Mouse (Mus musculus) heart, adult 2 months (tissue): ENCODE data around the gene Prdm12. TPM values are rescaled to one million over a fixed set of nuclear protein-coding genes. Genes with fewer than 3 reads are reported as not detected.

Experiments
- DNase-seq, 2 experiments: peaks; one replicate each; pipeline ENCODE4 v3.0.0; 2021
- H3K27ac ChIP-seq: fragments of 200-600 bp; 2 replicates; pipeline ENCODE4 v1.8.1; 2022
- H3K27me3 ChIP-seq: fragments of 200-500 bp; 2 replicates; pipeline ENCODE4 v1.6.1; 2012; ENCODE audit warnings: mild to moderate bottlenecking, low read length, inconsistent platforms, mixed read lengths; ENCODE audit not compliant: control insufficient read depth, insufficient read depth
- H3K36me3 ChIP-seq: fragments of 200-500 bp; 2 replicates; pipeline ENCODE4 v1.6.1; 2012; ENCODE audit warnings: low read length, inconsistent platforms; ENCODE audit not compliant: control insufficient read depth, insufficient read depth
- H3K4me1 ChIP-seq: fragments of 200-500 bp; 2 replicates; pipeline ENCODE4 v1.6.1; 2011; ENCODE audit warnings: low read length; ENCODE audit not compliant: control insufficient read depth, insufficient read depth
- H3K4me3 ChIP-seq: fragments of 200-600 bp; 2 replicates; pipeline ENCODE4 v1.8.1; 2022
- H3K79me2 ChIP-seq: fragments of 200-500 bp; replicated peaks from 2 replicates; pipeline ENCODE4 v1.6.1; 2012; ENCODE audit warnings: mild to moderate bottlenecking, inconsistent platforms, low read length, moderate library complexity, mixed read lengths; ENCODE audit not compliant: control insufficient read depth, insufficient read depth
- H3K9ac ChIP-seq: fragments of 200-500 bp; 2 replicates; pipeline ENCODE4 v1.6.1; 2012; ENCODE audit warnings: low read depth, mild to moderate bottlenecking, control low read depth, inconsistent platforms, low read length, mixed read lengths
- CTCF ChIP-seq: fragments of 200-600 bp; IDR thresholded peaks from 2 replicates; pipeline ENCODE4 v1.8.1; 2022; ENCODE audit warnings: antibody characterized with exemption, mild to moderate bottlenecking, moderate library complexity
- EP300 ChIP-seq: fragments of 200-500 bp; IDR thresholded peaks from 2 replicates; pipeline ENCODE4 v1.6.1; 2011; ENCODE audit warnings: low read depth, low read length, control low read depth; ENCODE audit not compliant: insufficient read depth
- POLR2A ChIP-seq: fragments of 200-500 bp; IDR thresholded peaks from 2 replicates; pipeline ENCODE4 v1.6.1; 2011; ENCODE audit warnings: mild to moderate bottlenecking, low read depth, low read length, control low read depth; ENCODE audit not compliant: insufficient read depth
- WGBS: fragments of 180-500 bp; shearing (Covaris S2); methylation state at CpG from one replicate; pipeline ENCODE4 v1.1.7; 2018; 5-methylcytosine and 5-hydroxymethylcytosine counted together
- intact Hi-C: fragments of 180-260 bp; cut with DNase I; formaldehyde crosslinking; loops from one replicate; pipeline ENCODE4 v1.15.1; 2025
- long read RNA-seq: library from polyadenylated mRNA; stranded (forward); transcript quantifications from one replicate; pipeline ENCODE4 v2.0.0, GENCODE M21; 2021
- polyA plus RNA-seq: library from polyadenylated mRNA; depleted of rRNA; stranded (reverse); fragments of >200 nt; gene quantifications from 2 replicates; pipeline ENCODE4 v1.2.3, GENCODE M21; 2012; rRNA removed
- total RNA-seq, 2 experiments: library from RNA; stranded (reverse); gene quantifications; 2 replicates each; pipeline ENCODE4 v1.2.3; 2021

Gene Prdm12
- total RNA-seq (not detected), polyA plus RNA-seq (not detected in 2 replicates)
- long read RNA-seq, result 0 reads

DNA sequence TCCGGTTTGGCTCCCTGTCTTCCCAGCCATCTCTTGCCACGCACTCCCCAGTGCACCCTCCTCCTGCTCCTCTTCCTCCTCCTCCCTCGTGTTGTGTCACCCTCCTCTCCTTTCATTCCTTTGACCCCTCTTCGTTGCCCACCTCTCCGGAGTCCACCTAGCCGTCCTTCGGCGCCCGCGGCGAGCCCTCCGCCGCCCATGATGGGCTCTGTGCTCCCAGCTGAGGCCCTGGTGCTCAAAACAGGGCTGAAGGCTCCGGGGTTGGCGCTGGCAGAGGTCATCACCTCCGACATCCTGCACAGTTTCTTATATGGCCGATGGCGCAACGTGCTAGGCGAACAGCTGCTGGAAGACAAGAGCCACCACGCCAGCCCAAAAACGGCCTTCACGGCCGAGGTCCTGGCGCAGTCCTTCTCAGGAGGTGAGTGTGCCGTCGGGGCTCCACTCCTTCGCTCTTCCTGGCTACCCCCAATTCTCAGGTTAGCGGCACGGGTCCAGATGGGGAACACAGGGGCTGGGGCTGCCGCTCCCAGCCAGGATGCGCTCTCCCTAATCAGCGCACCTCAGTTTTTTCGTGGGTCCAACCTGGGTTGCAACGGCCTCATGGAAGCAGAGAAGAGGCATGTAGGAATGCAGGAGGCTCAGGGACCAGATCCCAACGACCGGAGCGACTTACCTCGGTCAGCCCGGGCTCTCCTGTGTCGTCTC lies at the start of gene Prdm12:
Gene Prdm12 (plus strand): TSS at position 137 of the 708 bp plus-strand sequence.
- Histone ChIP-seq H3K27ac (no peak within 1 kb of the TSS), H3K27me3 (peaks cover 47% of the 10 kb centered on the region), H3K79me2 (no peaks in the 10 kb centered on the region), H3K4me3 (peak within 1 kb of the TSS; percentile 16; the same call in 1 of the 2 replicates), H3K36me3 (no peaks in the 10 kb centered on the region), H3K4me1 (no peaks in the 10 kb centered on the region), H3K9ac (no peak within 1 kb of the TSS)
- DNase-seq, result no peak
- whole genome bisulfite sequencing, result 4% methylated on average over 41 of the region's 41 CpGs
- TF ChIP-seq CTCF, result no peak
- no peak for TF ChIP-seq POLR2A
- no peak for TF ChIP-seq EP300
- intact Hi-C loops, result no loop called here

DNA sequence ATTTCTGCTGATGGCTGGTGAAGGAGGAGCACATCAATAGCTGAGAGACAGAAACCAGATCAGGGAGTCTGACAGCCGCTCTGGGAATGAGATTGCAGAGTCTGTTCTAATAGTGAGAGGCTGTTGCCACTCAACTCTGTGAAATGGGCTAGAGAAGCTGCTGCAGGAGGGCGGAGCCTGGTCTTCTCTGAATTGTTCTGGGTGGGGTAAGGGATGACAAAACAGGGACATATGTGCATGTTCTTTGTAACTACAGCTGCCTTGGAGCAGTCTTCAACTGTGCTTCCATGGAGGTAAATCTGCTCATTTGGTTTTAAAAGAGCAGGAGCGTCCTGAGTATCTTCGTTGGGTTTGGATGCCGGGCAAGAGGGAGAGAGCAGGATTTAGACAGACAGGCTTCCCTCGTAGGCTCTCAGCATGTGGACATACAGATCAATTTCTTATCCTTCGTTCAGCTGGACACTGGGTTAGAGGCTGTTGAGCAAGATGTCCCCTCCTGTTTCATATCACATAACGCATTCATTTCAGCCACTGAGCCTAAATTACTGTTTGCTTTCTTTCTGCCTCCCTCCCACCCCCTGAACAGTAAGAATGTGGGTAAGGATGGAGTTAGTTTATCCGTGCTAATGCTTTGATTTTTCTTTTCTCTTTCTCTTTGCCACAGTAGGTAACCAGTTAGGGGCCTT lies 47.9 kb upstream of the Prdm12 start:
- H3K36me3 ChIP-seq, result no peaks in the 10 kb centered on the region; the same call in 1 of the 2 replicates
- intact Hi-C loops, result no loop called here
- H3K4me3 ChIP-seq, result no peak overlapping the region
- TF ChIP-seq EP300 (no peak), POLR2A (no peak), CTCF (no peak)
- WGBS, result 88% methylated on average over 9 of the region's 9 CpGs
- DNase-seq, result no peak
- H3K9ac ChIP-seq, result no peak overlapping the region
- H3K4me1 ChIP-seq, result peaks cover 1% of the 10 kb centered on the region; the same call in 1 of the 2 replicates
- peaks cover 3% of the 10 kb centered on the region; the same call in 1 of the 2 replicates for H3K79me2 ChIP-seq
- H3K27me3 ChIP-seq, result no peaks in the 10 kb centered on the region
- no peak overlapping the region for H3K27ac ChIP-seq

DNA sequence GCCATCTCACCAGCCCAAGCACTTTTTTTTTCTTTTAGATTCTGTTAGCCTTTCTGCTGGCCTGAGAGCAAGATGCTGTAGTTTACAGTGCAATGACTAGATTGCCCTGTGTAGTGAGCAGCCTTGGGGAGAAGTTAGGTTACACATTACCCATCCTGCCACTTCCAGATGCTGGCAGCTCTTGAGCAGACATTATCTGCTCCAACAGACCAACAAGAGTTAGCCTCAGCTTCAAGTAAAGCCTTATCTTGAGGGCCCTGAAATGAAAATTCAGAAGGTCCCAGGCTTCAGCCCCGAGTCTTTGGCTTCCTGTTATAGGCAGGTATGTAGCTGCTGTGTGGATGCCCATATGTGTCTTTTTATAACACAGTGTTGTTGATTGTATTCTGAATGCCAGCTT lies 32.3 kb upstream of the Prdm12 start:
- intact Hi-C loops, result no loop called here
- Histone ChIP-seq H3K4me1 (no peaks in the 10 kb centered on the region), H3K36me3 (no peaks in the 10 kb centered on the region), H3K4me3 (no peak overlapping the region), H3K27me3 (no peaks in the 10 kb centered on the region), H3K79me2 (no peaks in the 10 kb centered on the region), H3K27ac (no peak overlapping the region), H3K9ac (no peak overlapping the region)
- 64% methylated on average over 1 of the region's 1 CpGs for WGBS
- DNase-seq, result no peak
- TF ChIP-seq EP300 (no peak), POLR2A (no peak)

DNA sequence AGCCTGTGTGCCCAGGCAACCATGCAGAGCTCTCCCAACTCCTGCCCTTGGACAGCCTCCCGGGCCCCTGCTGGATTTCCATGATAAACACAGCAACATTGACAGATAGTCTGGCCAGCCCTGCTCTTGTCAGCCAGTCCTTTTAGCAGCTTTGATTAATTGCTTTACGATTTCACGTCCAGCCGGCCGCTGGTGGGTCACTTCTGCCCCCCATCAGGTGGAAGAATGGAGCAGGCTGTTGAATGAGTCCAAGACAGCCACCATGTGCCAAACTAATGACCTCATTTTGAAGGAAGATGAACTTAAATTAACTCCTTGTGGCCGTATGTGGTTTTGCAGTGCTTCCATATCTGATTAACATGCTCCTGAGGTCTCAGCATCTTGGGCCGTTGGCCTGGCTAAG lies 30.0 kb upstream of the Prdm12 start:
- no peak overlapping the region for H3K9ac ChIP-seq
- no peaks in the 10 kb centered on the region for H3K4me1 ChIP-seq
- H3K27me3 ChIP-seq, result no peaks in the 10 kb centered on the region
- H3K36me3 ChIP-seq, result no peaks in the 10 kb centered on the region
- TF ChIP-seq POLR2A (no peak), CTCF (peak; percentile 17; the same call in 1 of the 2 replicates), EP300 (no peak)
- intact Hi-C loops, result no loop called here
- H3K79me2 ChIP-seq, result no peaks in the 10 kb centered on the region
- DNase-seq, result peak; percentile 7 to 28
- whole genome bisulfite sequencing, result 50% methylated on average over 7 of the region's 7 CpGs
- H3K4me3 ChIP-seq, result no peak overlapping the region
- H3K27ac ChIP-seq, result no peak overlapping the region

DNA sequence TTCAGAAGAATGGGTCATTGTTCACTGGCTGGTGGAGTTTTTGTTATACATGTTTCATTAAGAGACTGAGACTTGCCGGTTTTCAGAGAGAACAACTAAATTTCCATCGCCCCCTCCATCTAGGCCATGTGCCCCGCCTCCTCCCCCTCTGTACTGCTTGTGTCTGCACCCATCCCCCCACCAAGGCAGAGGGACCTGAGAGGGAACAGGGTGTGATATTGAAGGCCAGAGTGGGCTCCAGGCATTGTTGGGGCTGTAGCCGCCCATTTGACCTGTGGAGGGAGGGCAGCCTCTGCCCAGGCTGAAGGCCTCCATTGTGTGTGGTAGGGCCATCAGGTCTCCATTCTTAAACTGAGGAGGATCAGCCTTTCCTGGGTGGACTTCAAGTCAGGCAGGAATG lies 28.9 kb upstream of the Prdm12 start:
- Histone ChIP-seq H3K79me2 (no peaks in the 10 kb centered on the region), H3K27ac (no peak overlapping the region), H3K4me3 (no peak overlapping the region), H3K9ac (no peak overlapping the region), H3K36me3 (no peaks in the 10 kb centered on the region), H3K4me1 (no peaks in the 10 kb centered on the region), H3K27me3 (no peaks in the 10 kb centered on the region)
- WGBS, result 86% methylated on average over 4 of the region's 4 CpGs
- no peak for DNase-seq
- TF ChIP-seq POLR2A, result no peak
- no peak for TF ChIP-seq CTCF
- TF ChIP-seq EP300, result no peak
- intact Hi-C loops, result no loop called here

DNA sequence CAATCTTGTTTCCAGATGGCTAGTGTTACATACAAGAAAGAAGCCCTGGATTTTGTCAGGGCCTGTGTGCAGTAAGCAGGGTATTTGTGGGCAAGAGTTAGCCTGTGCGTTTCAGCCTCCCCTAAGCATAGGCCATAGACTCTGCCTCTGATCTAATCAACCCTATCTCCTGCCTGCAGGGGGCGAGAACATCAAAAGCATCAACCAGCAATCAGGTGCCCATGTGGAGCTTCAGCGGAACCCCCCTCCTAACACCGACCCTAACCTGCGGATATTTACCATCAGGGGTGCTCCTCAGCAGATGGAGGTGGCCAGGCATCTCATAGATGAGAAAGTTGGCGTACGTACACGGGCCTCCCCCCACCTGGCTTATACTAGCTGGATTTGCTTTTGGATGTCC lies 28.4 kb upstream of the Prdm12 start:
- Histone ChIP-seq H3K36me3 (no peaks in the 10 kb centered on the region), H3K9ac (no peak overlapping the region), H3K4me3 (no peak overlapping the region), H3K4me1 (no peaks in the 10 kb centered on the region), H3K27me3 (no peaks in the 10 kb centered on the region), H3K27ac (no peak overlapping the region), H3K79me2 (no peaks in the 10 kb centered on the region)
- no peak for DNase-seq
- TF ChIP-seq POLR2A, result no peak
- TF ChIP-seq CTCF, result 0 out of 2 replicates have a peak, but pooled peaks have one; percentile 3
- WGBS, result 91% methylated on average over 8 of the region's 8 CpGs
- intact Hi-C loops, result no loop called here
